ENCODE assay signal across 10 mouse cellular contexts in genomic region chr9:105482070-105482469, GRCm38 (mm10). TPM values are rescaled to one million over a fixed set of nuclear protein-coding genes. Genes with fewer than 3 reads are reported as not detected.
DNase-seq lines count a peak whose midpoint lies in the region; ATAC-seq lines count a peak whose summit lies in the region.
"Had no signal": no experiment of that assay in that cellular context is flagged by ENCODE, and none has a peak within 500 bp of the region (broad histone marks: within the 10 kb centered on the region; RNA-seq: fewer than 3 reads in every experiment).

No protein-coding gene starts in this region.

- peak; percentile 23 for DNase-seq in kidney, adult 11 months
- DNase-seq in testis, postnatal 10 days (ENCODE audit: low spot score), result peak; percentile 53
- no peak for DNase-seq in testis, postnatal 14 days (ENCODE audit: low spot score)
- DNase-seq in cerebellum, postnatal 10 days, result peak; percentile 72 to 77
- no peak for DNase-seq in neural tube, embryonic 10.5 days (ENCODE audit: extremely low spot score, low spot score)
- DNase-seq in frontal cortex, postnatal 14 days (ENCODE audit: low spot score in 2 of 2), result no peak

- H3K36me3 ChIP-seq in kidney, embryonic 14.5 days (ENCODE audit: control insufficient read depth, insufficient read depth, low read length), result no peaks in the 10 kb centered on the region
- H3K36me3 ChIP-seq: midbrain, embryonic 10.5 days had no signal

- 75% methylated on average over 4 of the region's 4 CpGs for WGBS in kidney, embryonic 14.5 days

- H3K27me3 ChIP-seq in kidney, embryonic 14.5 days (ENCODE audit: control insufficient read depth, insufficient read depth, low read length), result no peaks in the 10 kb centered on the region
- H3K27me3 ChIP-seq: forebrain, embryonic 13.5 days; liver, embryonic 12.5 days had no signal

- no peak overlapping the region for H3K9ac ChIP-seq in kidney, embryonic 14.5 days (ENCODE audit: low read depth, low read length)
- H3K9ac ChIP-seq: forebrain, embryonic 13.5 days; liver, embryonic 12.5 days had no signal

- no peak overlapping the region for H3K27ac ChIP-seq in kidney, embryonic 14.5 days (ENCODE audit: low read depth, low read length)
- H3K27ac ChIP-seq: forebrain, embryonic 13.5 days; midbrain, embryonic 10.5 days had no signal

- peaks cover 3% of the 10 kb centered on the region; the same call in 1 of the 2 replicates for H3K4me1 ChIP-seq in kidney, embryonic 14.5 days (ENCODE audit: control insufficient read depth, insufficient read depth, low read length)

- H3K9me3 ChIP-seq in kidney, embryonic 14.5 days (ENCODE audit: control insufficient read depth, low read length), result no peaks in the 10 kb centered on the region
- H3K9me3 ChIP-seq: forebrain, embryonic 13.5 days; liver, embryonic 12.5 days; midbrain, embryonic 10.5 days had no signal

- no peak for ATAC-seq in kidney, embryonic 14.5 days (ENCODE audit: low FRiP score, low TSS enrichment)
- ATAC-seq: forebrain, embryonic 13.5 days; liver, embryonic 12.5 days had no signal

- no peak overlapping the region for H3K4me2 ChIP-seq in kidney, embryonic 14.5 days (replicated peaks; ENCODE audit: low read depth, low read length)
- H3K4me2 ChIP-seq: forebrain, embryonic 13.5 days; liver, embryonic 12.5 days had no signal

- H3K4me3 ChIP-seq in kidney, embryonic 14.5 days (ENCODE audit: low read length), result no peak overlapping the region
- H3K4me3 ChIP-seq: forebrain, embryonic 13.5 days; liver, embryonic 12.5 days; midbrain, embryonic 10.5 days had no signal

RNA-seq across cellular contexts. Expression of gene Atp2c1, which starts 45.0 kb away (rescaled TPM):
- polyA plus RNA-seq in kidney, embryonic 14.5 days (2014; fragmentation: Nextera tagmentation; extraction: Ambion mirVana), result 33.7 and 62.9 TPM in 2 replicates

Comparison
In these comparisons a context has a peak if more than half of its experiments do, and no peak if none do; other contexts are left out.
1. DNase-seq: peak in kidney, adult 11 months (single experiment), testis, postnatal 10 days (single experiment) and cerebellum, postnatal 10 days (2 of 2); none in testis, postnatal 14 days (single experiment), neural tube, embryonic 10.5 days (single experiment) and frontal cortex, postnatal 14 days (0 of 2).